Mouse (Mus musculus) hindbrain, embryonic 14.5 days (tissue): ENCODE results near the gene 1500009L16Rik. TPM values are rescaled to one million over a fixed set of nuclear protein-coding genes. Genes with fewer than 3 reads are reported as not detected.

Source experiments
- ATAC-seq: fragments of 200-750 bp; cut with Nextera tagmentation; 2 replicates; pipeline ENCODE4 v1.8.0; 2017; ENCODE audit warnings: moderate number of reproducible peaks, mild to moderate bottlenecking, moderate TSS enrichment, moderate library complexity; ENCODE audit not compliant: low FRiP score
- DNase-seq: peaks from one replicate; pipeline ENCODE4 v3.0.0-alpha.2; 2015; ENCODE audit warnings: low spot score
- H3K27ac ChIP-seq: fragments of 300-500 bp; sonication (generic); 2 replicates; pipeline ENCODE4 v1.5.1; 2014; ENCODE audit warnings: mild to moderate bottlenecking, moderate library complexity
- H3K27me3 ChIP-seq: fragments of 300-500 bp; sonication (generic); 2 replicates; pipeline ENCODE4 v1.6.1; 2014; ENCODE audit warnings: mild to moderate bottlenecking, low read length, mixed read lengths; ENCODE audit not compliant: control insufficient read depth, insufficient read depth
- H3K36me3 ChIP-seq: fragments of 300-500 bp; sonication (generic); replicated peaks from 2 replicates; pipeline ENCODE4 v1.6.1; 2014; ENCODE audit not compliant: control insufficient read depth, insufficient read depth
- H3K4me1 ChIP-seq: fragments of 300-500 bp; sonication (generic); replicated peaks from 2 replicates; pipeline ENCODE4 v1.6.1; 2014; ENCODE audit warnings: antibody characterized with exemption, low read length, mixed read lengths; ENCODE audit not compliant: control insufficient read depth, insufficient read depth
- H3K4me2 ChIP-seq: fragments of 300-500 bp; sonication (generic); replicated peaks from 2 replicates; pipeline ENCODE4 v1.6.1; 2014; ENCODE audit warnings: mild to moderate bottlenecking, moderate library complexity
- H3K4me3 ChIP-seq: fragments of 300-500 bp; sonication (generic); replicated peaks from 2 replicates; pipeline ENCODE4 v1.5.1; 2014; ENCODE audit warnings: mild to moderate bottlenecking, low read length
- H3K9ac ChIP-seq: fragments of 300-500 bp; sonication (generic); 2 replicates; pipeline ENCODE4 v1.6.1; 2014
- H3K9me3 ChIP-seq: fragments of 300-500 bp; sonication (generic); 2 replicates; pipeline ENCODE4 v1.6.1; 2016; ENCODE audit warnings: low read length; ENCODE audit not compliant: control insufficient read depth
- WGBS: fragments of 180-500 bp; shearing (Covaris S2); extraction: QIAGEN DNeasy Blood & Tissue Kit; methylation state at CpG from one replicate; pipeline ENCODE4 v1.1.7; 2014; 5-methylcytosine and 5-hydroxymethylcytosine counted together
- polyA plus RNA-seq: library from polyadenylated mRNA; unstranded; fragments of >200 nt; fragmentation: Nextera tagmentation; extraction: Ambion mirVana; gene quantifications from 2 replicates; pipeline ENCODE4 v1.2.1, GENCODE M21; 2014

The 1500009L16Rik gene
- polyA plus RNA-seq, 1 experiment from 2014 or later, result 87.9 TPM

GRCm38 (mm10) chr10:83781854-83782253 lies 59.2 kb downstream of the 1500009L16Rik start:
- no peak for ATAC-seq

GRCm38 (mm10) chr10:83782371-83783120 lies 59.9 kb downstream of the 1500009L16Rik start:
- H3K27me3 ChIP-seq, result no peaks in the 10 kb centered on the region
- no peak overlapping the region for H3K9ac ChIP-seq
- ATAC-seq, result no peak
- 0 out of 2 replicates have a peak, but pooled peaks cover 5% of the 10 kb centered on the region for H3K9me3 ChIP-seq
- 88% methylated on average over 10 of the region's 10 CpGs for WGBS
- no peaks in the 10 kb centered on the region for H3K36me3 ChIP-seq
- no peaks in the 10 kb centered on the region for H3K4me1 ChIP-seq
- DNase-seq, result no peak
- H3K4me3 ChIP-seq, result no peak overlapping the region
- H3K27ac ChIP-seq, result no peak overlapping the region
- H3K4me2 ChIP-seq, result no peak overlapping the region

More at GRCm38 (mm10) chr10:83781854-83782253, 59.2 kb downstream of the 1500009L16Rik start:
- 92% methylated on average over 4 of the region's 4 CpGs for WGBS
- Histone ChIP-seq H3K9ac (no peak overlapping the region), H3K27me3 (no peaks in the 10 kb centered on the region), H3K4me2 (no peak overlapping the region), H3K4me1 (no peaks in the 10 kb centered on the region), H3K9me3 (0 out of 2 replicates have a peak, but pooled peaks cover 5% of the 10 kb centered on the region), H3K27ac (no peak overlapping the region), H3K4me3 (no peak overlapping the region), H3K36me3 (no peaks in the 10 kb centered on the region)
- no peak for DNase-seq

- H3K9ac ChIP-seq, result no peak overlapping the region
- H3K9me3 ChIP-seq, result no peaks in the 10 kb centered on the region
- 38% methylated on average over 5 of the region's 5 CpGs for WGBS
- ATAC-seq (no peak), DNase-seq (peak; percentile 37)
- H3K27ac ChIP-seq, result no peak overlapping the region
- H3K36me3 ChIP-seq, result no peaks in the 10 kb centered on the region
- H3K27me3 ChIP-seq, result no peaks in the 10 kb centered on the region
- H3K4me1 ChIP-seq, result no peaks in the 10 kb centered on the region
- H3K4me3 ChIP-seq, result no peak overlapping the region
- H3K4me2 ChIP-seq, result no peak overlapping the region
These were observed 62.3 kb downstream of the 1500009L16Rik start for GRCm38 (mm10) chr10:83785003-83785402.

GRCm38 (mm10) chr10:83785627-83786392 lies 63.1 kb downstream of the 1500009L16Rik start:
- Histone ChIP-seq H3K9me3 (no peaks in the 10 kb centered on the region), H3K4me2 (no peak overlapping the region), H3K9ac (no peak overlapping the region), H3K36me3 (no peaks in the 10 kb centered on the region), H3K4me3 (no peak overlapping the region), H3K27me3 (no peaks in the 10 kb centered on the region), H3K27ac (no peak overlapping the region), H3K4me1 (no peaks in the 10 kb centered on the region)
- no peak for ATAC-seq
- no peak for DNase-seq
- WGBS, result 74% methylated on average over 3 of the region's 3 CpGs

- DNase-seq, result no peak
- Histone ChIP-seq H3K27ac (no peak overlapping the region), H3K36me3 (no peaks in the 10 kb centered on the region), H3K4me3 (no peak overlapping the region), H3K4me2 (no peak overlapping the region), H3K9ac (no peak overlapping the region), H3K27me3 (no peaks in the 10 kb centered on the region), H3K4me1 (no peaks in the 10 kb centered on the region), H3K9me3 (no peaks in the 10 kb centered on the region)
- ATAC-seq, result no peak
These were observed 72.4 kb downstream of the 1500009L16Rik start for GRCm38 (mm10) chr10:83795088-83795487.

GRCm38 (mm10) chr10:83795500-83795899 lies 72.8 kb downstream of the 1500009L16Rik start:
- Histone ChIP-seq H3K4me3 (no peak overlapping the region), H3K9ac (no peak overlapping the region), H3K4me2 (no peak overlapping the region), H3K4me1 (no peaks in the 10 kb centered on the region), H3K36me3 (no peaks in the 10 kb centered on the region), H3K27me3 (no peaks in the 10 kb centered on the region), H3K27ac (no peak overlapping the region), H3K9me3 (no peaks in the 10 kb centered on the region)
- 96% methylated on average over 4 of the region's 4 CpGs for WGBS
- DNase-seq (no peak), ATAC-seq (no peak)

GRCm38 (mm10) chr10:83804021-83804420 lies 81.4 kb downstream of the 1500009L16Rik start:
- no peaks in the 10 kb centered on the region for H3K9me3 ChIP-seq
- ATAC-seq, result no peak
- 0 out of 2 replicates have a peak, but pooled peaks cover 5% of the 10 kb centered on the region for H3K4me1 ChIP-seq
- no peaks in the 10 kb centered on the region for H3K36me3 ChIP-seq
- 59% methylated on average over 6 of the region's 6 CpGs for WGBS
- no peak overlapping the region for H3K4me3 ChIP-seq
- no peak for DNase-seq
- no peaks in the 10 kb centered on the region for H3K27me3 ChIP-seq
- no peak overlapping the region for H3K4me2 ChIP-seq
- no peak overlapping the region for H3K27ac ChIP-seq
- H3K9ac ChIP-seq, result no peak overlapping the region

GRCm38 (mm10) chr10:83805201-83805718 lies 82.6 kb downstream of the 1500009L16Rik start:
- WGBS, result 41% methylated on average over 11 of the region's 11 CpGs
- no peak overlapping the region for H3K4me3 ChIP-seq
- no peaks in the 10 kb centered on the region for H3K9me3 ChIP-seq
- H3K4me1 ChIP-seq, result 0 out of 2 replicates have a peak, but pooled peaks cover 5% of the 10 kb centered on the region
- DNase-seq (peak; percentile 44), ATAC-seq (peak; percentile 46; the same call in 1 of the 2 replicates)
- H3K4me2 ChIP-seq, result no peak overlapping the region
- no peaks in the 10 kb centered on the region for H3K36me3 ChIP-seq
- H3K27me3 ChIP-seq, result no peaks in the 10 kb centered on the region
- no peak overlapping the region for H3K9ac ChIP-seq
- no peak overlapping the region for H3K27ac ChIP-seq

- no peak overlapping the region for H3K27ac ChIP-seq
- WGBS, result 84% methylated on average over 8 of the region's 8 CpGs
- no peaks in the 10 kb centered on the region for H3K9me3 ChIP-seq
- ATAC-seq (no peak), DNase-seq (no peak)
- no peaks in the 10 kb centered on the region for H3K36me3 ChIP-seq
- H3K27me3 ChIP-seq, result no peaks in the 10 kb centered on the region
- H3K4me2 ChIP-seq, result no peak overlapping the region
- 0 out of 2 replicates have a peak, but pooled peaks cover 5% of the 10 kb centered on the region for H3K4me1 ChIP-seq
- no peak overlapping the region for H3K9ac ChIP-seq
- H3K4me3 ChIP-seq, result no peak overlapping the region
These were observed 84.6 kb downstream of the 1500009L16Rik start for GRCm38 (mm10) chr10:83807251-83807650.
